9 mouse cellular contexts compared by ENCODE assay signal in genomic region chr4:71130946-71131669, GRCm38 (mm10).
DNase-seq lines count a peak whose midpoint lies in the region; ATAC-seq and TF ChIP-seq lines count a peak whose summit lies in the region.
"Had no signal": no experiment of that assay in that cellular context is flagged by ENCODE, and none has a peak within 500 bp of the region (broad histone marks: within the 10 kb centered on the region; RNA-seq: fewer than 3 reads in every experiment).

No protein-coding gene starts in this region.

- no peaks in the 10 kb centered on the region for H3K27me3 ChIP-seq in forebrain, embryonic 13.5 days

- WGBS in forebrain, embryonic 13.5 days: 51% methylated on average over 7 of the region's 7 CpGs

- no peaks in the 10 kb centered on the region for H3K36me3 ChIP-seq in forebrain, embryonic 13.5 days (ENCODE audit: poor library complexity, severe bottlenecking)
- H3K36me3 ChIP-seq: G1E had no signal

- no peak for TF ChIP-seq CTCF in left cerebral cortex, adult 2 months (IDR thresholded peaks at IDR 0.05)

- H3K9ac ChIP-seq in forebrain, embryonic 13.5 days: no peak overlapping the region

- no peak overlapping the region for H3K4me2 ChIP-seq in forebrain, embryonic 13.5 days

- no peak overlapping the region for H3K4me3 ChIP-seq in left cerebral cortex, adult 2 months
- no peak overlapping the region for H3K4me3 ChIP-seq in forebrain, embryonic 13.5 days

- H3K9me3 ChIP-seq in forebrain, embryonic 13.5 days (replicated peaks): no peaks in the 10 kb centered on the region

- peak; percentile 84 for ATAC-seq in forebrain, embryonic 13.5 days

- DNase-seq in left cerebral cortex, postnatal 25 days (ENCODE audit: low spot score in 2 of 2): peak; percentile 2 to 61
- no peak for DNase-seq in left cerebral cortex, adult 2 months (ENCODE audit: extremely low spot score in 1 of 2, low spot score in 2 of 2)
- DNase-seq in layer of hippocampus, adult 9-11 months: peak; percentile 33
- peak; percentile 8 for DNase-seq in retina, postnatal 7 days (ENCODE audit: low read depth, low spot score)
- no peak for DNase-seq in adrenal gland, adult 8-10 months
- DNase-seq in spleen, adult 12 weeks (ENCODE audit: low spot score): no peak
- DNase-seq in urinary bladder, postnatal 4 days (ENCODE audit: low spot score in 2 of 2): no peak

- intact Hi-C loops in left cerebral cortex, postnatal 25 days (cut with DNase I): no loop called here
- intact Hi-C loops in left cerebral cortex, adult 2 months (cut with DNase I): no loop called here

- no peak overlapping the region for H3K27ac ChIP-seq in left cerebral cortex, adult 2 months
- H3K27ac ChIP-seq in forebrain, embryonic 13.5 days: no peak overlapping the region

- 0 out of 2 replicates have a peak, but pooled peaks cover 7% of the 10 kb centered on the region for H3K4me1 ChIP-seq in forebrain, embryonic 13.5 days

Comparison
In these comparisons a context has a peak if more than half of its experiments do, and no peak if none do; other contexts are left out.
1. DNase-seq: peak in left cerebral cortex, postnatal 25 days (2 of 2), layer of hippocampus, adult 9-11 months (single experiment) and retina, postnatal 7 days (single experiment); none in left cerebral cortex, adult 2 months (0 of 2), adrenal gland, adult 8-10 months (single experiment), spleen, adult 12 weeks (single experiment) and urinary bladder, postnatal 4 days (0 of 2).